In genomic region chr13:108542342-108542761, GRCm38 (mm10) we compare ENCODE assay signal across 9 mouse cellular contexts.
DNase-seq lines count a peak whose midpoint lies in the region; ATAC-seq and TF ChIP-seq lines count a peak whose summit lies in the region.
"Had no signal": no experiment of that assay in that cellular context is flagged by ENCODE, and none has a peak within 500 bp of the region (broad histone marks: within the 10 kb centered on the region; RNA-seq: fewer than 3 reads in every experiment).

No protein-coding gene starts in this region.

- no peak overlapping the region for H3K4me2 ChIP-seq in lung, embryonic 14.5 days
- H3K4me2 ChIP-seq in heart, embryonic 15.5 days: no peak overlapping the region
- no peak overlapping the region for H3K4me2 ChIP-seq in neural tube, embryonic 15.5 days
- H3K4me2 ChIP-seq in hindbrain, embryonic 16.5 days (ENCODE audit: low read length): no peak overlapping the region

- no peak overlapping the region for H3K9ac ChIP-seq in lung, embryonic 14.5 days
- H3K9ac ChIP-seq in heart, embryonic 15.5 days: no peak overlapping the region
- H3K9ac ChIP-seq in neural tube, embryonic 15.5 days (replicated peaks): no peak overlapping the region
- no peak overlapping the region for H3K9ac ChIP-seq in hindbrain, embryonic 16.5 days (ENCODE audit: low read depth, low read length)

- WGBS in lung, embryonic 14.5 days: 71% methylated on average over 5 of the region's 5 CpGs
- 60% methylated on average over 5 of the region's 5 CpGs for WGBS in lung, adult 2 months
- 58% methylated on average over 5 of the region's 5 CpGs for WGBS in heart, embryonic 15.5 days
- WGBS in neural tube, embryonic 15.5 days: 68% methylated on average over 5 of the region's 5 CpGs
- WGBS in hindbrain, embryonic 16.5 days: 48% methylated on average over 5 of the region's 5 CpGs

- H3K9me3 ChIP-seq in lung, embryonic 14.5 days (ENCODE audit: low read depth, low read length): no peaks in the 10 kb centered on the region
- no peaks in the 10 kb centered on the region for H3K9me3 ChIP-seq in heart, embryonic 15.5 days (replicated peaks)
- H3K9me3 ChIP-seq in neural tube, embryonic 15.5 days (replicated peaks): no peaks in the 10 kb centered on the region
- no peaks in the 10 kb centered on the region for H3K9me3 ChIP-seq in hindbrain, embryonic 16.5 days (ENCODE audit: control insufficient read depth, low read length)

- no peaks in the 10 kb centered on the region for H3K36me3 ChIP-seq in lung, embryonic 14.5 days (ENCODE audit: insufficient read depth)
- H3K36me3 ChIP-seq in heart, embryonic 15.5 days: no peaks in the 10 kb centered on the region
- H3K36me3 ChIP-seq in neural tube, embryonic 15.5 days: no peaks in the 10 kb centered on the region
- H3K36me3 ChIP-seq in hindbrain, embryonic 16.5 days (ENCODE audit: control insufficient read depth, insufficient read depth, low read length): no peaks in the 10 kb centered on the region

- no peaks in the 10 kb centered on the region for H3K4me1 ChIP-seq in lung, embryonic 14.5 days (ENCODE audit: insufficient read depth)
- no peaks in the 10 kb centered on the region for H3K4me1 ChIP-seq in lung, adult 2 months (ENCODE audit: control insufficient read depth, insufficient read depth, low read length)
- no peaks in the 10 kb centered on the region for H3K4me1 ChIP-seq in heart, embryonic 15.5 days (replicated peaks)
- no peaks in the 10 kb centered on the region for H3K4me1 ChIP-seq in neural tube, embryonic 15.5 days
- H3K4me1 ChIP-seq in hindbrain, embryonic 16.5 days (ENCODE audit: control insufficient read depth, insufficient read depth, low read depth, low read length): no peaks in the 10 kb centered on the region

- peak overlapping the region; percentile 48 for H3K4me3 ChIP-seq in gastrocnemius, adult 2 months
- no peak overlapping the region for H3K4me3 ChIP-seq in lung, embryonic 14.5 days (ENCODE audit: low read depth, low read length)
- H3K4me3 ChIP-seq in lung, adult 2 months (replicated peaks; ENCODE audit: extremely low read depth, low read depth, low read length): no peak overlapping the region
- no peak overlapping the region for H3K4me3 ChIP-seq in heart, embryonic 15.5 days
- H3K4me3 ChIP-seq in neural tube, embryonic 15.5 days (replicated peaks): no peak overlapping the region
- H3K4me3 ChIP-seq in hindbrain, embryonic 16.5 days (ENCODE audit: low read length): no peak overlapping the region

- no peak for ATAC-seq in lung, embryonic 14.5 days (ENCODE audit: insufficient read depth)
- no peak for ATAC-seq in heart, embryonic 15.5 days (replicated peaks; ENCODE audit: insufficient number of reproducible peaks, insufficient read depth, low FRiP score, low read depth)
- no peak for ATAC-seq in neural tube, embryonic 15.5 days (ENCODE audit: low FRiP score)
- ATAC-seq in hindbrain, embryonic 16.5 days: no peak

- no peak for TF ChIP-seq CTCF in gastrocnemius, adult 2 months (IDR thresholded peaks at IDR 0.05)
- no peak for TF ChIP-seq CTCF in lung, embryonic 14.5 days (IDR thresholded peaks at IDR 0.05; ENCODE audit: low read depth)
- TF ChIP-seq CTCF in lung, adult 2 months (IDR thresholded peaks at IDR 0.05; ENCODE audit: insufficient read depth, low read length): no peak

- no peak for DNase-seq in gastrocnemius, adult 2 months
- DNase-seq in gastrocnemius, postnatal 10 days: no peak
- DNase-seq in lung, embryonic 14.5 days: peak; percentile 68
- no peak for DNase-seq in lung, adult 2 months
- DNase-seq in skeletal muscle tissue, adult 2 months (ENCODE audit: low read depth, low spot score): peak; percentile 54
- DNase-seq: adrenal gland, postnatal 36 days had no signal

- H3K27me3 ChIP-seq in lung, embryonic 14.5 days (ENCODE audit: insufficient read depth, low read length): no peaks in the 10 kb centered on the region
- no peaks in the 10 kb centered on the region for H3K27me3 ChIP-seq in heart, embryonic 15.5 days
- no peaks in the 10 kb centered on the region for H3K27me3 ChIP-seq in neural tube, embryonic 15.5 days (replicated peaks)
- H3K27me3 ChIP-seq in hindbrain, embryonic 16.5 days (replicated peaks; ENCODE audit: control insufficient read depth, insufficient read depth, low read length): no peaks in the 10 kb centered on the region

- intact Hi-C loops in gastrocnemius, adult 2 months (cut with DNase I): no loop called here

- TF ChIP-seq POLR2A in lung, adult 2 months (IDR thresholded peaks at IDR 0.05; ENCODE audit: borderline replicate concordance, extremely low read depth, low read depth, low read length): no peak

- H3K27ac ChIP-seq in gastrocnemius, adult 2 months: 0 out of 2 replicates have a peak overlapping the region, but pooled peaks have one; percentile 13
- no peak overlapping the region for H3K27ac ChIP-seq in lung, embryonic 14.5 days (ENCODE audit: low read depth)
- H3K27ac ChIP-seq in heart, embryonic 15.5 days: 0 out of 2 replicates have a peak overlapping the region, but pooled peaks have one; percentile 16
- no peak overlapping the region for H3K27ac ChIP-seq in neural tube, embryonic 15.5 days (replicated peaks)
- H3K27ac ChIP-seq in hindbrain, embryonic 16.5 days (ENCODE audit: low read depth, low read length): no peak overlapping the region

Comparison
In these comparisons a context has a peak if more than half of its experiments do, and no peak if none do; other contexts are left out.
1. DNase-seq: peak in lung, embryonic 14.5 days (single experiment) and skeletal muscle tissue, adult 2 months (single experiment); none in gastrocnemius, adult 2 months (single experiment), gastrocnemius, postnatal 10 days (single experiment) and lung, adult 2 months (single experiment).
2. H3K27ac ChIP-seq: peak in gastrocnemius, adult 2 months (single experiment) and heart, embryonic 15.5 days (single experiment); none in lung, embryonic 14.5 days (single experiment), neural tube, embryonic 15.5 days (single experiment) and hindbrain, embryonic 16.5 days (single experiment).